Mouse (Mus musculus): ENCODE results near the gene Vsnl1. TPM values are rescaled to one million over a fixed set of nuclear protein-coding genes. Genes with fewer than 3 reads are reported as not detected.

The Vsnl1 gene
- total and polyA plus RNA-seq, 3 experiments, result not detected

GRCm38 (mm10) chr12:11437907-11438447 lies 1.6 kb upstream of the Vsnl1 start:
- H3K27me3 ChIP-seq (ENCODE audit: control insufficient read depth in 1 of 2, insufficient read depth in 2 of 2, low read length in 2 of 2), result no peaks in the 10 kb centered on the region
- no peak overlapping the region for H3K27ac ChIP-seq (ENCODE audit: control insufficient read depth, low read depth, low read length)
- H3K9me3 ChIP-seq (replicated peaks; ENCODE audit: insufficient read depth, low read length), result no peaks in the 10 kb centered on the region
- TF ChIP-seq GABPA (IDR thresholded peaks at IDR 0.05; ENCODE audit: low read depth, low read length) (no peak), UBTF (IDR thresholded peaks at IDR 0.05; ENCODE audit: borderline replicate concordance, insufficient read depth, low read depth, low read length) (no peak), RCOR1 (IDR thresholded peaks at IDR 0.05; ENCODE audit: low read depth, low read length) (no peak), KAT2A (conservative IDR thresholded peaks at IDR 0.05; ENCODE audit: low read depth, low read length) (no peak), CHD1 (IDR thresholded peaks at IDR 0.05; ENCODE audit: low read depth, low read length) (no peak), MAX (IDR thresholded peaks at IDR 0.05; ENCODE audit: low read length) (no peak), MYC (IDR thresholded peaks at IDR 0.05; ENCODE audit: low read depth, low read length) (no peak), NRF1 (IDR thresholded peaks at IDR 0.05; ENCODE audit: insufficient read depth, low read depth, low read length, poor library complexity, severe bottlenecking) (no peak), NELFE (IDR thresholded peaks at IDR 0.05; ENCODE audit: low read depth, low read length) (no peak), POLR2A (IDR thresholded peaks at IDR 0.05; ENCODE audit: control insufficient read depth in 1 of 2, insufficient read depth in 1 of 2, low read depth in 1 of 2, low read length in 2 of 2, poor library complexity in 1 of 2) (no peak), TBP (IDR thresholded peaks at IDR 0.05; ENCODE audit: low read depth, low read length) (no peak), MXI1 (IDR thresholded peaks at IDR 0.05; ENCODE audit: low read depth, low read length) (no peak)
- DNase-seq (ENCODE audit: low read depth, low spot score), result no peak
- H3K9ac ChIP-seq (ENCODE audit: control insufficient read depth, low read depth, low read length, poor library complexity, severe bottlenecking), result no peak overlapping the region
- no peaks in the 10 kb centered on the region for H3K36me3 ChIP-seq (ENCODE audit: control insufficient read depth in 1 of 2, insufficient read depth in 2 of 2, low read length in 2 of 2)
- no peak overlapping the region for H3K4me3 ChIP-seq (ENCODE audit: control insufficient read depth in 1 of 2, insufficient read depth in 1 of 2, low read depth in 2 of 2, low read length in 2 of 2)
- no peaks in the 10 kb centered on the region for H3K79me2 ChIP-seq (ENCODE audit: control insufficient read depth, insufficient read depth, low read length, poor library complexity)
- H3K4me1 ChIP-seq (ENCODE audit: control insufficient read depth in 1 of 2, insufficient read depth in 2 of 2, low read length in 2 of 2), result no peaks in the 10 kb centered on the region

- Histone ChIP-seq H3K27me3 (ENCODE audit: control insufficient read depth in 1 of 2, insufficient read depth in 2 of 2, low read length in 2 of 2) (no peaks in the 10 kb centered on the region), H3K9ac (ENCODE audit: control insufficient read depth, low read depth, low read length, poor library complexity, severe bottlenecking) (no peak overlapping the region), H3K9me3 (replicated peaks; ENCODE audit: insufficient read depth, low read length) (no peaks in the 10 kb centered on the region), H3K79me2 (ENCODE audit: control insufficient read depth, insufficient read depth, low read length, poor library complexity) (no peaks in the 10 kb centered on the region), H3K27ac (ENCODE audit: control insufficient read depth, low read depth, low read length) (no peak overlapping the region), H3K4me3 (ENCODE audit: control insufficient read depth in 1 of 2, insufficient read depth in 1 of 2, low read depth in 2 of 2, low read length in 2 of 2) (no peak overlapping the region), H3K4me1 (ENCODE audit: control insufficient read depth in 1 of 2, insufficient read depth in 2 of 2, low read length in 2 of 2) (no peaks in the 10 kb centered on the region), H3K36me3 (ENCODE audit: control insufficient read depth in 1 of 2, insufficient read depth in 2 of 2, low read length in 2 of 2) (no peaks in the 10 kb centered on the region)
- no peak for TF ChIP-seq JUND (IDR thresholded peaks at IDR 0.05; ENCODE audit: low read depth, low read length)
- TF ChIP-seq MAFK (IDR thresholded peaks at IDR 0.05; ENCODE audit: borderline replicate concordance, low read depth, low read length), result no peak
- TF ChIP-seq NELFE (IDR thresholded peaks at IDR 0.05; ENCODE audit: low read depth, low read length), result no peak
- TF ChIP-seq ELF1 (IDR thresholded peaks at IDR 0.05; ENCODE audit: low read depth, low read length), result no peak
- peak in 1 of 3 experiments; percentile 29; a peak in 2 of 6 replicates for TF ChIP-seq CTCF (IDR thresholded peaks at IDR 0.05 in 2 of 3, conservative IDR thresholded peaks at IDR 0.05 in 1 of 3; ENCODE audit: control insufficient read depth in 1 of 3, insufficient read depth in 1 of 3, low read depth in 2 of 3, low read length in 3 of 3, poor library complexity in 1 of 3, severe bottlenecking in 1 of 3)
- no peak for TF ChIP-seq UBTF (IDR thresholded peaks at IDR 0.05; ENCODE audit: borderline replicate concordance, insufficient read depth, low read depth, low read length)
- no peak for DNase-seq (ENCODE audit: low read depth, low spot score)
Measured at GRCm38 (mm10) chr12:11437266-11437906, 973 bp upstream of the Vsnl1 start.
